Mouse (Mus musculus) heart, embryonic 15.5 days (tissue): ENCODE data around the gene C530025M09Rik. TPM values are rescaled to one million over a fixed set of nuclear protein-coding genes. Genes with fewer than 3 reads are reported as not detected.

Experiments used
- ATAC-seq: fragments of 200-750 bp; cut with Nextera tagmentation; replicated peaks from 2 replicates; pipeline ENCODE4 v1.8.0; 2017; ENCODE audit warnings: low read depth, moderate TSS enrichment; ENCODE audit not compliant: insufficient number of reproducible peaks, insufficient read depth, low FRiP score
- H3K27ac ChIP-seq: fragments of 300-500 bp; sonication (generic); 2 replicates; pipeline ENCODE4 v1.5.1; 2015; ENCODE audit warnings: mild to moderate bottlenecking, inconsistent platforms
- H3K27me3 ChIP-seq: fragments of 300-500 bp; sonication (generic); 2 replicates; pipeline ENCODE4 v1.6.1; 2015; ENCODE audit warnings: inconsistent platforms
- H3K36me3 ChIP-seq: fragments of 300-500 bp; sonication (generic); 2 replicates; pipeline ENCODE4 v1.6.1; 2015; ENCODE audit warnings: mild to moderate bottlenecking, inconsistent platforms
- H3K4me1 ChIP-seq: fragments of 300-500 bp; sonication (generic); replicated peaks from 2 replicates; pipeline ENCODE4 v1.6.1; 2015; ENCODE audit warnings: inconsistent platforms
- H3K4me2 ChIP-seq: fragments of 300-500 bp; sonication (generic); 2 replicates; pipeline ENCODE4 v1.6.1; 2015; ENCODE audit warnings: inconsistent platforms, mild to moderate bottlenecking, moderate library complexity
- H3K4me3 ChIP-seq: fragments of 300-500 bp; sonication (generic); 2 replicates; pipeline ENCODE4 v1.5.1; 2015; ENCODE audit warnings: mild to moderate bottlenecking, inconsistent platforms
- H3K9ac ChIP-seq: fragments of 300-500 bp; sonication (generic); 2 replicates; pipeline ENCODE4 v1.6.1; 2015; ENCODE audit warnings: mild to moderate bottlenecking, inconsistent platforms
- H3K9me3 ChIP-seq: fragments of 300-500 bp; sonication (generic); replicated peaks from 2 replicates; pipeline ENCODE4 v1.6.1; 2016; ENCODE audit warnings: inconsistent platforms
- WGBS: fragments of 180-500 bp; shearing (Covaris S2); methylation state at CpG from one replicate; pipeline ENCODE4 v1.1.7; 2015; ENCODE audit warnings: mixed read lengths; 5-methylcytosine and 5-hydroxymethylcytosine counted together
- polyA plus RNA-seq: library from polyadenylated mRNA; unstranded; fragments of >200 nt; fragmentation: Nextera tagmentation; extraction: Ambion mirVana; gene quantifications from 2 replicates; pipeline ENCODE4 v1.2.1, GENCODE M21; 2015

Gene C530025M09Rik
- polyA plus RNA-seq, 1 experiment from 2014 or later: not detected

DNA sequence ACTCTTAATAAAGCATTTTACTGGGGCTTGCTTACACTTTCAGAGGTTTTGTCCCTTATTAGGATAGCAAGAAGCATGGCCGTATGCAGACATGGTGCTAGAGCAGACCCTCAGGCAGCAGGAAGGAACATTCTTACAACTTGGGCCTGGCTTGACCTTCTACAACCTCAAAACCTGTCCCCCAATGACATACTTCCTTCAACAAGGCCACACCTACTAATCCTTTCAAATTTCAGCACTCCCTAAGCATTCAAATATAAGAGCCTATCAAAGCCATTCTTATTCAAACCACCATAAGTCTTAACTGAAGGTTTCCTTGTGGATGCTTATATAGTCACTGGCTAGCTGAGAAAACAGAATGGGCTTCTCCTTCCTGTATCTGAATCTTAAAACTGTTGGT is 4.1 kb upstream of the C530025M09Rik start:
- H3K27ac ChIP-seq: no peak overlapping the region
- no peak for ATAC-seq
- no peak overlapping the region for H3K4me2 ChIP-seq
- no peak overlapping the region for H3K4me3 ChIP-seq
- no peak overlapping the region for H3K9ac ChIP-seq
- H3K4me1 ChIP-seq: peaks cover 17% of the 10 kb centered on the region
- peaks cover 31% of the 10 kb centered on the region for H3K27me3 ChIP-seq
- no peaks in the 10 kb centered on the region for H3K9me3 ChIP-seq
- WGBS: 87% methylated on average over 1 of the region's 1 CpGs
- H3K36me3 ChIP-seq: no peaks in the 10 kb centered on the region

DNA sequence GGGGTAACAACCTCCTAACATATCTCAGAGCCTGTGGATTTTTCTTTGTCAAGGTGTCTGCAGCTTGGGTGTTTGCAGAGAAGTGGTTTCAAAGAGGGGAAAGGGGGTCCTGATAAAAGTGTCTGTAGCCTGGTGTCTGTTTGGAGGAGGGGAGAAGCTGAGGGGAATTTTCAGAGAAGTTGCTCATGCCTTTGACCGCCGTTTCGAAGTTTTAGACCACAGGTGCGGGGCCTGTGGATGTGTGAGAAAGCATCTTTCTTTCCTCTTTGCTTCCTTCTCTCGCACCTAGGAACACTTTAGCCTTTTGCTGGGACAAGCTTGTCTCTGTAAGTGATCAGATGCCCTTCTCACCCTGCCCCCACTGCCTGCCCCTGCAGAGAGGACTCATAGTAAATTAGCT is 1.3 kb upstream of the C530025M09Rik start:
- Histone ChIP-seq H3K27ac (no peak overlapping the region), H3K9ac (no peak overlapping the region), H3K4me3 (peak overlapping the region; percentile 60), H3K4me1 (peaks cover 20% of the 10 kb centered on the region), H3K4me2 (peak overlapping the region; percentile 97), H3K36me3 (no peaks in the 10 kb centered on the region), H3K9me3 (no peaks in the 10 kb centered on the region), H3K27me3 (peaks cover 42% of the 10 kb centered on the region)
- 6% methylated on average over 5 of the region's 5 CpGs for WGBS
- no peak for ATAC-seq

DNA sequence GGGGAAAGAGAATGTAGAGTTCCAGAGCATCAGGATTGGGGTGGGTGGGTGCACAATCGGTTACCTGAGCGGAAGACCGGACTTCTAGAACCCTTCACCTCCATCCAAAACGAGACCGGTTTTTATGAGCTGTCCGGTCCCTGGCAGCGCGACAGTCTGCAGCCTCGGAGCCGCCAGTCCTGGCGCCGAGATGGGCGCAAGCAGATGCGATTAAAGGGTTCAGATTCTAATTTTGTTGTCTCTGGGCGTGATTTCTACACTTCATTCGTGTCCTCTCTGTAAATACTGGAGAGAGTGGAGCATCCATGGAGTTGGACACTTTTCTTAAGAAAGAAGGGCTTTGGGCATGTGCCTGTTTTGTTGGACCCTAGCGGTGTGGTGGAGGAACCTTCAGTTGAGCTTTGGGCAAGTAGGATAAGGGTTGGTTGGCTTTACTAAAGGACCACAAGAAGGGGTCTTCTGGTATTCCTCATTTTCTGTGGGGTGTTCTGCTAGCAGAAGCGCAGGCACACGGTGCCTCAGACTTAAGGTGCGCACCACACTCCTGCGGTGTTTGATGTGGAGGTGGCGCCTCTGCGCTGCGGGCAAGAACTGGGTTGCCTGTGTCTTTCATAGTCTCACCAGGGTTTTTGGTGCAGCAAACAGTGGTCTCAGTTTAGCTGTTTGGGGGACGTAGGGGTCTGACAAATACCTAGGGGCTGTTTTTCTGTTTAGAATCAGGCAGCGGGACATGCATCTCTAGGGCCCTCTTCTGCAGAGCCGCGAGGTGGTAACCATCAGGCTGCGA is 639 bp upstream of the C530025M09Rik start:
- no peaks in the 10 kb centered on the region for H3K36me3 ChIP-seq
- H3K9me3 ChIP-seq: no peaks in the 10 kb centered on the region
- H3K4me1 ChIP-seq: peaks cover 20% of the 10 kb centered on the region
- peaks cover 46% of the 10 kb centered on the region for H3K27me3 ChIP-seq
- H3K27ac ChIP-seq: no peak overlapping the region
- 1% methylated on average over 29 of the region's 29 CpGs for WGBS
- peak overlapping the region; percentile 60 for H3K4me3 ChIP-seq
- H3K4me2 ChIP-seq: peak overlapping the region; percentile 97
- H3K9ac ChIP-seq: 0 out of 2 replicates have a peak overlapping the region, but pooled peaks have one; percentile 49
- no peak for ATAC-seq

DNA sequence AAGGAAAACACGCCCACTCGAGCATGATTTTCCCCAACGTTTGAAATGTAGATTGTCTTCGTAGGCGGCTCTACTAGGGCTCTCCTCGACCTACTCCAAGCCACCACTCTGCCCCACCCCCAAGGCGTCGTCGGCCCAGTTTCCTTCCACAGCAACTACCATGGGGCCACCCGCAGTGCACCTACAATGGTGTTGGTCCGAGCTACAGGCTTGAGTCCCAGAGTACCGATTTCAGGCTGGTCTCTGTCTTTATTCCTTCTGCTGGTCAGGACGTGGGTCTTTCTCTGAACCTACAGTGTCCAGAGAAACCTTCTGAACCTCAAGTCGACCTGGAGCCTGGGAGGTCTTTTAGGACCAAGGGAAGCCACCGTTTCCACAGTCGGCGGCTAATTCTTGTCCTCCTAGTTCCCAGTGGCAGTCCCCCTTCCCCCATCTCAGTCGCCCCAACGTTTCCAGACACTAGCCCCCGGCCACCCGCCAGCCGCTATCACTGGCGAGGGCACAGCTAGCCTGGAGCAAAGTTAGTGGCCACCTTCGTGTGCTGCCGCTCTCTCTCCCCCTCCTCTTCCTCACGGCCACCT is 968 bp downstream of the C530025M09Rik start:
- ATAC-seq: no peak
- Histone ChIP-seq H3K4me1 (peaks cover 20% of the 10 kb centered on the region), H3K9me3 (no peaks in the 10 kb centered on the region), H3K27ac (no peak overlapping the region), H3K36me3 (no peaks in the 10 kb centered on the region), H3K4me2 (peak overlapping the region; percentile 97), H3K27me3 (peaks cover 46% of the 10 kb centered on the region), H3K9ac (peak overlapping the region; percentile 49), H3K4me3 (peak overlapping the region; percentile 60)
- WGBS: 5% methylated on average over 26 of the region's 26 CpGs

DNA sequence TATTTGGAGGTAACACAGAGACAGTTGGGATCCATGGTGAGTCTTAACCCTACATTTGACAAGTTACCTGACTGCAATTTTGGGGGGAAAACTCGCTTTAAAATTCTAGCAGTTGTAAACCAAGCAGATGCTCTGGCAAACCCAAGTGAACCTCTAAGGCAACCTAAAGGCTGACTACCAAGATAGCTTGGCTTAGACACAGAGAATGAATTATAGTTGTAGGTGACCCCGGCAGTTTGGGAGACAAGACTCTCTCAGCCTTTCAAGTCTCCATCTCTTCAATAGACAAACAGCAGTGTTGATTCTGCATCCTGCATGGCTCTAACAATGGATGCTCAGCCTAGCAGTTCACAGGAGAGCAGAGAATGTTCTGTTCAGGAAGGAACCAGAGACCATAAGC is 2.1 kb downstream of the C530025M09Rik start, which contains the start of gene Syndig1:
Gene Syndig1, plus strand, starts transcription at position 301 of the 400 bp plus-strand sequence.
- Histone ChIP-seq H3K4me3 (peak within 1 kb of the TSS; percentile 60), H3K27ac (no peak within 1 kb of the TSS), H3K36me3 (no peaks in the 10 kb centered on the region), H3K27me3 (peaks cover 46% of the 10 kb centered on the region), H3K4me2 (peak within 1 kb of the TSS; percentile 97), H3K9ac (no peak within 1 kb of the TSS), H3K9me3 (no peaks in the 10 kb centered on the region), H3K4me1 (peaks cover 20% of the 10 kb centered on the region)
- WGBS: 75% methylated on average over 2 of the region's 2 CpGs
- no peak for ATAC-seq

DNA sequence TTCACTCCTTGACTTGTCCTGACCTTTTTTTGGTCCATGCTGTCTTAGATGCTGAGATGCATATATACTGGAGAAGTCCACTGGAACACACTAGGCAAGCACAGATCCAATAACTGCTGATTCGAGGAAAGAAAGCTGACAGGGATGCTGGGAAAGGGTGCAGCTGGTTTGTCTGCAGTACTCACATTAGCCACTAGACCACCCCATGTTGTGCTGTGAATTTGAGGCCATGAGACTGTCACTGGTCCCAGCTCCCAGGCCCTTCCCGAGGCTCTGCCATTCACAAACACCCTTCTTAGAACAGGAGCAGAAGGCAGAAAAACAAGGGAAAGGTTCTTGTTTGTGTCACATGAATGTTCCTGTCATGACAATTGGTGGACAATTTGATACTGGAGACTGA is 10.8 kb downstream of the C530025M09Rik start:
- 28% methylated on average over 2 of the region's 2 CpGs for WGBS

DNA sequence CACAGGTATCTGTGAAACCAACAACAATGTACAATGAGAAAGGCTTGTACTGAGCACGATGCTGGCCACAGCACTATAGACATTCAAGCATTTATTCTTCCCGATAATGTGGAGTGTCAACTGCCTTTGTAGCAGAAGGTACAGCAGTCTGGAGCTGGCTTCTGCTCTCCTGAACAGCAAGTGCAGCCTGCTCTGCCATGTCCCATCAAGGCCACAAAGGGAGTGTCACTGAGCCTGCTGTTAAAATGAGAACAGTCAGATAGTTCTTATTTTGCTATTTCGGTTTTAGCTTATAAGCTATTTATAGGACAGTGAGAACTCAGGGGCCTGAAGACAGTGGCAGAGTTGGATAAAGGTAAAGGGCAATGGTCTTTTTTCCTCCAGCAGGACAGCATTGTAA is 11.3 kb downstream of the C530025M09Rik start:
- Histone ChIP-seq H3K4me2 (no peak overlapping the region), H3K4me1 (peaks cover 21% of the 10 kb centered on the region; the same call in 1 of the 2 replicates), H3K27ac (peak overlapping the region; percentile 23; the same call in 1 of the 2 replicates), H3K9me3 (no peaks in the 10 kb centered on the region), H3K36me3 (no peaks in the 10 kb centered on the region), H3K9ac (no peak overlapping the region), H3K4me3 (no peak overlapping the region), H3K27me3 (no peaks in the 10 kb centered on the region)
- ATAC-seq: no peak; the same call in 1 of the 2 replicates
- 65% methylated on average over 3 of the region's 3 CpGs for WGBS

More for the DNA sequence above, 10.8 kb downstream of the C530025M09Rik start:
- H3K9ac ChIP-seq: no peak overlapping the region
- H3K27me3 ChIP-seq: no peaks in the 10 kb centered on the region
- H3K4me1 ChIP-seq: peaks cover 21% of the 10 kb centered on the region; the same call in 1 of the 2 replicates
- ATAC-seq: no peak
- no peak overlapping the region for H3K4me3 ChIP-seq
- no peaks in the 10 kb centered on the region for H3K9me3 ChIP-seq
- no peaks in the 10 kb centered on the region for H3K36me3 ChIP-seq
- H3K27ac ChIP-seq: no peak overlapping the region
- no peak overlapping the region for H3K4me2 ChIP-seq

DNA sequence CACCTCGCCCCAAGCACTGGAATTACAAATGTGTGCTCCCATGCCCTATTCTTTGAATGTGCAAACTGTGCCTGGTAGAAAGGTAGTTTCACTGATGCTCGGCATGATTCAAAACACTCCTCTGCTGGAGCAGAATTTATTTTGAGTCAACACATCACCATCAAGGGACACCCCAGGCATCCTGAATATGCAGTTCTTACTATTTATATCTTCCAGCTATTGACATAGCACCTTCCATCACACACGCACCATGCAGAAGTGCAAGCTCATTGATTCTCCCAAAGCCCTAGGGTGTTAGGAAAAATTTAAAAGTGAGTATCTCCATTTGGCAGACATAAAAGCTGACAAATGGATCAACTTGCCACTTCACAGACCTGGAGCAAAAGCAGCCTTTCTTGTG is 12.6 kb downstream of the C530025M09Rik start:
- Histone ChIP-seq H3K4me3 (no peak overlapping the region), H3K4me2 (no peak overlapping the region), H3K4me1 (peaks cover 21% of the 10 kb centered on the region; the same call in 1 of the 2 replicates), H3K9me3 (no peaks in the 10 kb centered on the region), H3K27me3 (no peaks in the 10 kb centered on the region), H3K9ac (no peak overlapping the region), H3K27ac (no peak overlapping the region), H3K36me3 (no peaks in the 10 kb centered on the region)
- WGBS: 40% methylated on average over 3 of the region's 3 CpGs
- no peak for ATAC-seq

DNA sequence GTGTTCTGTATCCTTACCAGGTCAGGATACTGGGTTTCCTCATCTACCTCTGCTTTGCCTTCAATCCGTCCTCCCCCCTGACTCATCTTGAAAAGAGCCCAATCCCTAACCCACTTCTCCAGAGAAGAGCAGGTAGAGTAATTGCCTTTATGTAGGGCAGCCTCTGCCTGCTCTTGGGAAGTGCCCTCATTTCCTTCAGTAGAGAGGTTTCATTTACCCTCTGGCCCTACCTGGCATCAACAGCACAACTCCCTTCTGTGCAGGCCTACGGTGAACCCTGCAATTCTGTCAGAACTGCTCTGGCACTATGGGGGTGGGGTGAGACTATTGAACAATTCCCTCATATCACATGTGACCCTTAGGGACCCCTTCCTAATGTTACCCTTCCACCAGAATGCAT is 18.1 kb downstream of the C530025M09Rik start:
- ATAC-seq: no peak

DNA sequence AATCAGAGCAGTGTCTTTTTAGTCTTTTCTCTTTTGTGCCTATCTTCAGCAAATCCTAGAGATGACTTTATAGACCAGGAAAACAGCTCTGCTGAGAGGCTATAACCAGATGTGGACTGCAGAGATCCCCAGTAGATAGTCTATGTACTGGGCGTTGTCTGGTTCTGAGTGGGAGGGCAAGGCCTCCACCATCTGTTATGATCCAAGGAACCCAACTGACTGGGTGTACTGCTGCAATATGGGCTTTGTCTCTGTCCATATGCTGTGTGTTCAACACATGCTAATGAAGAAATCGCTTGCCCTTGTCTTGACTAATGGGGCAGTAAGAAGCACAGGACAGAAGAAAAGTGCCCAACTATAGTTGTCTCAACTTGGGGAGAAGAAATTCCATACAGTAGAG is 25.8 kb downstream of the C530025M09Rik start:
- no peak overlapping the region for H3K4me3 ChIP-seq
- H3K4me2 ChIP-seq: no peak overlapping the region
- no peaks in the 10 kb centered on the region for H3K4me1 ChIP-seq
- no peak for ATAC-seq
- H3K9ac ChIP-seq: no peak overlapping the region
- 90% methylated on average over 2 of the region's 2 CpGs for WGBS
- H3K27me3 ChIP-seq: no peaks in the 10 kb centered on the region
- H3K36me3 ChIP-seq: no peaks in the 10 kb centered on the region
- H3K9me3 ChIP-seq: no peaks in the 10 kb centered on the region
- H3K27ac ChIP-seq: no peak overlapping the region

More for the DNA sequence above, 18.1 kb downstream of the C530025M09Rik start:
- Histone ChIP-seq H3K27ac (no peak overlapping the region), H3K9me3 (no peaks in the 10 kb centered on the region), H3K9ac (no peak overlapping the region), H3K36me3 (no peaks in the 10 kb centered on the region), H3K4me1 (0 out of 2 replicates have a peak, but pooled peaks cover under 1% of the 10 kb centered on the region), H3K4me3 (no peak overlapping the region), H3K27me3 (no peaks in the 10 kb centered on the region), H3K4me2 (no peak overlapping the region)
- 77% methylated on average over 2 of the region's 2 CpGs for WGBS

DNA sequence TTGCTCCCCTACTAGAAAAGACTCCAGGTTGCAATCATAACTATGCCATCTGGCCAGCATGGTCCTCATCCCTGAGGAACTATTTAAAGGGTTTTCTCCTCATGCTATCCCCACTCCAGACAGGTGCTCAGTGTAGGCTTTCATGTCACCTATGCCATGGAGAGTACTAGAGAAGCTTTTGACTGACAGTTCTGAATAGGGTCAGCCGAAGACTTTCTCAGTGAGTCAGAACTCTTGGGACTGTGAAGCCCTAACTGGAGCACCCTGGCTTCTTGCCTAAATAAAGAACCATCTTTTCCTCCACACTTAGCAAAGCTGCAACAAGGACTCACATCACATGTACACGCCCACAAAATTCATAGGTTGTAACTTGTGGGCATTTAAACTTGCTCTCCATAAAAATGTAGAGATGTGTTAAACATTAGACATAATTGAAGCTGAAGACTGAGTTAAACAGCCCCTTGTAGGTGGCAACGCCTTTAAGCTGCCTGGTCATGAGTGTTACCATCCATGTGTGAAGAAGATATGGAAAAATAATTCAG is 26.3 kb downstream of the C530025M09Rik start:
- no peaks in the 10 kb centered on the region for H3K36me3 ChIP-seq
- no peaks in the 10 kb centered on the region for H3K27me3 ChIP-seq
- H3K9ac ChIP-seq: no peak overlapping the region
- H3K4me1 ChIP-seq: no peaks in the 10 kb centered on the region
- no peak overlapping the region for H3K4me3 ChIP-seq
- no peak overlapping the region for H3K4me2 ChIP-seq
- no peaks in the 10 kb centered on the region for H3K9me3 ChIP-seq
- WGBS: 70% methylated on average over 3 of the region's 3 CpGs
- no peak for ATAC-seq
- no peak overlapping the region for H3K27ac ChIP-seq
